Mouse (Mus musculus) kidney, adult 2 months (tissue): Measurements from ENCODE around the gene Erbb2.

ENCODE experiments used
- CTCF ChIP-seq: fragments of 200-500 bp; conservative IDR thresholded peaks from 2 replicates; pipeline ENCODE4 v1.5.1; 2011; ENCODE audit warnings: low read depth, mild to moderate bottlenecking, control low read depth, low read length, moderate library complexity, mixed read lengths; ENCODE audit not compliant: insufficient read depth, insufficient read length
- POLR2A ChIP-seq: fragments of 200-500 bp; IDR thresholded peaks from one replicate; pipeline ENCODE4 v1.6.1; 2011; ENCODE audit warnings: low read depth, low read length, control low read depth

GRCm38 (mm10) chr11:98475630-98476433 is 63.6 kb downstream of the Erbb2 start:
- TF ChIP-seq CTCF: no peak
- no peak for TF ChIP-seq POLR2A
